Mouse (Mus musculus) subcutaneous adipose tissue, adult 2 months (tissue): Measurements from ENCODE around the gene Vmn2r124. TPM values are rescaled to one million over a fixed set of nuclear protein-coding genes. Genes with fewer than 3 reads are reported as not detected.

Source experiments
- polyA plus RNA-seq: library from polyadenylated mRNA; depleted of rRNA; stranded (reverse); fragments of >200 nt; gene quantifications from 2 replicates; pipeline ENCODE4 v1.2.3, GENCODE M21; 2012; ENCODE audit warnings: low replicate concordance; rRNA removed

Vmn2r124 gene
- polyA plus RNA-seq, result not detected in 2 replicates

GRCm38 (mm10) chr17:18049124-18049523 lies at the start of gene Vmn2r124:
Gene Vmn2r124 (plus strand): TSS chr17:18049424.

GRCm38 (mm10) chr17:18021433-18021832 lies 27.8 kb upstream of the Vmn2r124 start, which contains the start of gene Fpr-rs4:
Gene Fpr-rs4 (plus strand): TSS chr17:18021733.

GRCm38 (mm10) chr17:18084716-18085115 lies 35.5 kb downstream of the Vmn2r124 start, which contains the start of gene Vmn2r91:
Gene Vmn2r91 (plus strand): TSS chr17:18085016.

Other genes starting within 250 kb of the Vmn2r124 start
- 49.8 and 74.1 TPM in 2 replicates for gene Spaca6, start 222.3 kb upstream of the Vmn2r124 start, polyA plus RNA-seq
- 0.54 and 1.1 TPM in 2 replicates for gene Has1, start 194.2 kb upstream of the Vmn2r124 start, polyA plus RNA-seq
- 0.09 and 1.4 TPM in 2 replicates for gene Fpr1, start 165.5 kb upstream of the Vmn2r124 start, polyA plus RNA-seq
- 0.42 and 1.3 TPM in 2 replicates for gene Fpr2, start 161.6 kb upstream of the Vmn2r124 start, polyA plus RNA-seq
- not detected in 2 replicates for gene Fpr3, start 161.6 kb upstream of the Vmn2r124 start, polyA plus RNA-seq
- not detected in 2 replicates for gene Fpr-rs4, start 27.7 kb upstream of the Vmn2r124 start, polyA plus RNA-seq
- not detected in 2 replicates for gene Vmn2r91, start 35.6 kb downstream of the Vmn2r124 start, polyA plus RNA-seq
- gene Vmn2r92, start 102.5 kb downstream of the Vmn2r124 start, polyA plus RNA-seq, result not detected in 2 replicates
- gene Vmn2r94, start 228.3 kb downstream of the Vmn2r124 start, polyA plus RNA-seq, result not detected in 2 replicates
- gene Vmn2r93, start 248.7 kb downstream of the Vmn2r124 start, polyA plus RNA-seq, result not detected in 2 replicates